Mouse (Mus musculus) forebrain, embryonic 13.5 days (tissue): ENCODE results near the gene Ptpn5. TPM values are rescaled to one million over a fixed set of nuclear protein-coding genes. Genes with fewer than 3 reads are reported as not detected.
A peak's percentile ranks its signal among the peaks of the same experiment; 100 is the strongest.

Experiments
- ATAC-seq: fragments of 200-750 bp; cut with Nextera tagmentation; 2 replicates; pipeline ENCODE4 v1.8.0; 2017
- H3K27ac ChIP-seq: fragments of 300-500 bp; sonication (generic); 2 replicates; pipeline ENCODE4 v1.5.1; 2015; ENCODE audit warnings: inconsistent platforms, mild to moderate bottlenecking, moderate library complexity
- H3K27me3 ChIP-seq: fragments of 300-500 bp; sonication (generic); 2 replicates; pipeline ENCODE4 v1.6.1; 2015; ENCODE audit warnings: mild to moderate bottlenecking, inconsistent platforms
- H3K36me3 ChIP-seq: fragments of 300-500 bp; sonication (generic); 2 replicates; pipeline ENCODE4 v1.6.1; 2015; ENCODE audit warnings: mild to moderate bottlenecking, inconsistent platforms; ENCODE audit not compliant: poor library complexity, severe bottlenecking
- H3K4me1 ChIP-seq: fragments of 300-500 bp; sonication (generic); 2 replicates; pipeline ENCODE4 v1.6.1; 2015; ENCODE audit warnings: inconsistent platforms
- H3K4me2 ChIP-seq: fragments of 300-500 bp; sonication (generic); 2 replicates; pipeline ENCODE4 v1.6.1; 2015; ENCODE audit warnings: inconsistent platforms, mild to moderate bottlenecking, moderate library complexity
- H3K4me3 ChIP-seq: fragments of 300-500 bp; sonication (generic); 2 replicates; pipeline ENCODE4 v1.5.1; 2015; ENCODE audit warnings: mild to moderate bottlenecking, inconsistent platforms
- H3K9ac ChIP-seq: fragments of 300-500 bp; sonication (generic); 2 replicates; pipeline ENCODE4 v1.6.1; 2015; ENCODE audit warnings: mild to moderate bottlenecking, inconsistent platforms
- H3K9me3 ChIP-seq: fragments of 300-500 bp; sonication (generic); replicated peaks from 2 replicates; pipeline ENCODE4 v1.6.1; 2016; ENCODE audit warnings: inconsistent platforms
- WGBS: fragments of 180-500 bp; shearing (Covaris S2); methylation state at CpG from one replicate; pipeline ENCODE4 v1.1.7; 2015; 5-methylcytosine and 5-hydroxymethylcytosine counted together
- polyA plus RNA-seq: library from polyadenylated mRNA; unstranded; fragments of >200 nt; fragmentation: Nextera tagmentation; extraction: Ambion mirVana; gene quantifications from 2 replicates; pipeline ENCODE4 v1.2.1, GENCODE M21; 2015

Gene Ptpn5
- polyA plus RNA-seq, 1 experiment from 2014 or later, result 38.8 TPM

DNA sequence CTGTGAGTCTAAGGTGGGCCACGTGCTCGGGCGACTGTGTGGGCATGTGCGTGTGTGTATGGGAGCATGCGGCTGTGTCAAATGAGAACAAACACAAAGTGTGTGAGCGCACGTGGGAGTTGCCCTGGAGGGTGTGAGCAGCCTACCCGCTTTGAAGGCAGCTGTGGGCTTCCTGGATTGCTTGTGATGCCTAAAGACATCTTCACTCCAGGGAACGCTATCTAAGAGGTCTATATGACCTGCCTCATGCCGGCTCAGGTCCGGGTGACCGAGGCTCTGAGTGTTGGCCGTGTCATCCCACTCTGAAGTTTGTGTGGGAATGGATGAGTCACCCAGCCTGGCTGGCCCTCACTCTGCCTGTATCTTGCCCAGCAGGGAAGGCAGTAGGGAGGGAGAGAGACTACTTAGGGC, 24.7 kb downstream of the Ptpn5 start:
- Histone ChIP-seq H3K9ac (no peak overlapping the region), H3K4me1 (no peaks in the 10 kb centered on the region), H3K27me3 (no peaks in the 10 kb centered on the region), H3K36me3 (no peaks in the 10 kb centered on the region), H3K9me3 (no peaks in the 10 kb centered on the region), H3K4me3 (no peak overlapping the region), H3K4me2 (no peak overlapping the region), H3K27ac (no peak overlapping the region)
- WGBS, result 93% methylated on average over 13 of the region's 13 CpGs
- ATAC-seq, result no peak

DNA sequence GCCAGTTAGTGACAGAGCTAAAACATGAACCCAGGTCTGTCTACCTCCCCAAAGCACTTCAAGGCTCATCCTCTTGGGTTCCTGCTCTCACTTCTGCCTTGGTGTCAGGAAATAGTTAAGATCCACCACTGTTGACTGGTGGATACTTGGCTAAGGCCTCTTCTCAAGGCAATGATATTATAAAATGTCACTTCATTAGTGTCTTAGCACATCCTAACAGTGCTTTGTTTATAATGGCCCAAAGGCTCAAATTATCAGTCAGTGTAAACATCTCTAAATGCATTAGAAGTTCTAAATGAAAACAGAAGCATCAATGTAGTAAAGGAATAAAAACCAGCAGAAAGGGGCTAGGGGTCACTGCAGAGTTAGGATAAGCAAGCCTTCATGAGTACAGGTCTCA, 26.5 kb downstream of the Ptpn5 start:
- Histone ChIP-seq H3K27ac (no peak overlapping the region), H3K9ac (no peak overlapping the region), H3K4me1 (no peaks in the 10 kb centered on the region), H3K36me3 (no peaks in the 10 kb centered on the region), H3K27me3 (no peaks in the 10 kb centered on the region), H3K4me2 (no peak overlapping the region), H3K4me3 (no peak overlapping the region), H3K9me3 (no peaks in the 10 kb centered on the region)
- no peak for ATAC-seq

DNA sequence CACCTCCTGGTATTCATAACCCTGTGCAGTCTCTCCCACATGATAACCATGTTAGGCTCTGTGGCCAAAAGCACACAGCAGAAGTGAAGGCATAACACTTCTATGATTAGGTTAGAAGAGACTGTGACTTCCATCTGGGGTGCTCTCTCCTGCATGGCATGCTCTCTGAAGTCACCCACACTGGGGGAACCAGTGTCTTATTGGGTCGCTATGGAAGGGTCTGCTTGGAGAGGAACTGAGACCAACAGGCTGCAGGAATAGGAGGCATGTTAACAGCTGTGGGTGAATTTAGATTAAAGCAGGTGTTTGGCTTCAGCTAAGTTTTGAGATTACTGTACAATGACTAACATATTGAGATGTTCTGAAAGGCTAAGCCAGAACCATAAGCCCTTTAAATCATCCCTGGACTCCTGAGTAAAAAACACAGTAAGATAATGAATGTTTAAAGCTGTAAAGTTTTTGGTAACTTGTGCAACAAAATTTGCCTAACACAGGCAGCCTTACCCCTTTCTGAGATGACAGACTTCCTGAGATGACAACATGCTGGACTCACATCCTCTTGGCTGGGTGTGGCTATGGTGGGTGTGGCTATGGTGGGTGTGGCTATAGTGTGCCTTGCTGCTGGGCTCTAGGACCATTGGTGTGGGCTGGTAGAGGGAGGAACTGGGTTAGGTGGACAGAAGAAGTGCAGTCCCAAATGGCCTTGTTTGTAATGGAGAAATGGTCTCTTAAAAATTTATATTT, 29.6 kb downstream of the Ptpn5 start:
- Histone ChIP-seq H3K4me2 (no peak overlapping the region), H3K36me3 (no peaks in the 10 kb centered on the region), H3K9me3 (no peaks in the 10 kb centered on the region), H3K4me3 (no peak overlapping the region), H3K4me1 (no peaks in the 10 kb centered on the region), H3K27me3 (no peaks in the 10 kb centered on the region), H3K9ac (no peak overlapping the region), H3K27ac (no peak overlapping the region)
- WGBS, result 68% methylated on average over 1 of the region's 1 CpGs
- ATAC-seq, result no peak

- Histone ChIP-seq H3K4me3 (no peak overlapping the region), H3K4me2 (no peak overlapping the region), H3K27ac (no peak overlapping the region), H3K9ac (no peak overlapping the region), H3K27me3 (no peaks in the 10 kb centered on the region), H3K36me3 (no peaks in the 10 kb centered on the region), H3K9me3 (no peaks in the 10 kb centered on the region), H3K4me1 (no peaks in the 10 kb centered on the region)
- no peak for ATAC-seq
- 82% methylated on average over 2 of the region's 2 CpGs for WGBS
These were observed 30.5 kb downstream of the Ptpn5 start for GRCm38 (mm10) chr7:47102970-47103369.

GRCm38 (mm10) chr7:47100615-47101014, 32.9 kb downstream of the Ptpn5 start:
- Histone ChIP-seq H3K27ac (no peak overlapping the region), H3K9ac (no peak overlapping the region), H3K4me3 (no peak overlapping the region), H3K4me2 (no peak overlapping the region), H3K27me3 (no peaks in the 10 kb centered on the region), H3K9me3 (no peaks in the 10 kb centered on the region), H3K4me1 (no peaks in the 10 kb centered on the region), H3K36me3 (no peaks in the 10 kb centered on the region)
- 42% methylated on average over 6 of the region's 6 CpGs for WGBS
- ATAC-seq, result no peak

- no peak for ATAC-seq
- no peak overlapping the region for H3K27ac ChIP-seq
- no peaks in the 10 kb centered on the region for H3K4me1 ChIP-seq
- no peaks in the 10 kb centered on the region for H3K27me3 ChIP-seq
- no peaks in the 10 kb centered on the region for H3K9me3 ChIP-seq
- H3K4me2 ChIP-seq, result no peak overlapping the region
- no peak overlapping the region for H3K9ac ChIP-seq
- no peaks in the 10 kb centered on the region for H3K36me3 ChIP-seq
- WGBS, result 85% methylated on average over 7 of the region's 7 CpGs
- H3K4me3 ChIP-seq, result no peak overlapping the region
These were observed 34.2 kb downstream of the Ptpn5 start for GRCm38 (mm10) chr7:47099306-47099705.

DNA sequence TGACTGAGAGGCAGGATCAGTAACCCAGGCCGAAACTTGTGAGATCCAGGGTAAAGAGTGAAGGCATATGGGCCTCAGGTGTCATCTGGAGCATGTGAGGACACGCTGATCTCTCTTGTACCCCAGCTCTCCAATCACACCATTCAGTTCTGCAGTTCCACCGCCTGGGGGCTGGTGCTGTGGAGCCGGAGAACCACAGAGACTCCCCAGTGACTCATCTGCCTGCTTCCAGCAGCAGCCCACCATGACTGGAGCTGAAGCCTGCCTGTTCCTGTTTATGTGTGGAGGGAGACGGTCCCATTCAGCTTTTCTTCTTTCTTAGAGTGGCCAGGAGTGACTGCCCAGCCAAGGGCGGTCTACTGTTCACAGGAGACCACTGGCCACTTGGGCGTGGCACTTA, 35.4 kb downstream of the Ptpn5 start:
- Histone ChIP-seq H3K9me3 (no peaks in the 10 kb centered on the region), H3K4me1 (no peaks in the 10 kb centered on the region), H3K27ac (no peak overlapping the region), H3K4me2 (no peak overlapping the region), H3K36me3 (no peaks in the 10 kb centered on the region), H3K4me3 (no peak overlapping the region), H3K27me3 (no peaks in the 10 kb centered on the region), H3K9ac (no peak overlapping the region)
- no peak for ATAC-seq
- 68% methylated on average over 7 of the region's 7 CpGs for WGBS

- no peak for ATAC-seq
- WGBS, result 84% methylated on average over 2 of the region's 2 CpGs
- Histone ChIP-seq H3K27me3 (no peaks in the 10 kb centered on the region), H3K4me1 (no peaks in the 10 kb centered on the region), H3K9ac (no peak overlapping the region), H3K36me3 (0 out of 2 replicates have a peak, but pooled peaks cover 5% of the 10 kb centered on the region), H3K9me3 (no peaks in the 10 kb centered on the region), H3K4me2 (no peak overlapping the region), H3K4me3 (no peak overlapping the region), H3K27ac (no peak overlapping the region)
These were observed 38.5 kb downstream of the Ptpn5 start for GRCm38 (mm10) chr7:47094969-47095368.

- WGBS, result 78% methylated on average over 5 of the region's 5 CpGs
- no peak for ATAC-seq
- H3K27me3 ChIP-seq, result no peaks in the 10 kb centered on the region
These were observed 39.5 kb downstream of the Ptpn5 start for GRCm38 (mm10) chr7:47093935-47094334.

GRCm38 (mm10) chr7:47085075-47085474, 48.4 kb downstream of the Ptpn5 start:
- Histone ChIP-seq H3K4me1 (no peaks in the 10 kb centered on the region), H3K9me3 (no peaks in the 10 kb centered on the region), H3K4me2 (no peak overlapping the region), H3K27ac (no peak overlapping the region), H3K36me3 (peaks cover 31% of the 10 kb centered on the region), H3K9ac (no peak overlapping the region), H3K4me3 (no peak overlapping the region), H3K27me3 (no peaks in the 10 kb centered on the region)
- ATAC-seq, result no peak
- WGBS, result 86% methylated on average over 1 of the region's 1 CpGs

More at GRCm38 (mm10) chr7:47093935-47094334, 39.5 kb downstream of the Ptpn5 start:
- Histone ChIP-seq H3K27ac (no peak overlapping the region), H3K4me3 (no peak overlapping the region), H3K4me2 (no peak overlapping the region), H3K36me3 (0 out of 2 replicates have a peak, but pooled peaks cover 5% of the 10 kb centered on the region), H3K4me1 (no peaks in the 10 kb centered on the region), H3K9me3 (no peaks in the 10 kb centered on the region), H3K9ac (no peak overlapping the region)

DNA sequence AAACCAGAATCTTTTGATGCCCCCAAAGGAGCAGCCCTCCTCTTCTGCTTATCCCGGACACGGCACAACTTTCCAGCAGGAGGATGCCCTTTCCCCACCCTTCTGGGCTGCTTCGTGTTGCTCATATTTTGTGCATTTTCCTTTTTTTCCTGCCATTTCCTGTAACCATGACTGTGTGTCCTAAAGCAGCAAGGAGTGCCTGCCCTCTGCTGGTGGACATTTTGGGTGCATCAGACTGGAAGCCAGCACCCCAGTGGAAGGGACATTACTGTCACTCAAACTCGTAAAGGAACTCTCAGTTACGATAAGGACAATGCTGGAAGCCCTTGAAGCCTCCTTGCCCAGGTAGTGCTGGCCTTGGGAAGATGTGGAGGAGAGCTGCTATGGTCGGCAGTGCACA, 52.2 kb downstream of the Ptpn5 start:
- WGBS, result 55% methylated on average over 6 of the region's 6 CpGs
- peaks cover 30% of the 10 kb centered on the region; the same call in 1 of the 2 replicates for H3K36me3 ChIP-seq

GRCm38 (mm10) chr7:47080868-47081267, 52.6 kb downstream of the Ptpn5 start:
- H3K27ac ChIP-seq, result no peak overlapping the region
- H3K4me2 ChIP-seq, result no peak overlapping the region
- no peaks in the 10 kb centered on the region for H3K27me3 ChIP-seq
- H3K9me3 ChIP-seq, result no peaks in the 10 kb centered on the region
- H3K36me3 ChIP-seq, result peaks cover 26% of the 10 kb centered on the region; the same call in 1 of the 2 replicates
- H3K9ac ChIP-seq, result no peak overlapping the region
- 56% methylated on average over 3 of the region's 3 CpGs for WGBS
- no peaks in the 10 kb centered on the region for H3K4me1 ChIP-seq
- H3K4me3 ChIP-seq, result no peak overlapping the region
- no peak for ATAC-seq

More for the DNA sequence above, 52.2 kb downstream of the Ptpn5 start:
- no peaks in the 10 kb centered on the region for H3K9me3 ChIP-seq
- H3K4me3 ChIP-seq, result no peak overlapping the region
- H3K9ac ChIP-seq, result no peak overlapping the region
- H3K4me1 ChIP-seq, result no peaks in the 10 kb centered on the region
- no peak overlapping the region for H3K4me2 ChIP-seq
- H3K27me3 ChIP-seq, result no peaks in the 10 kb centered on the region
- ATAC-seq, result 0 out of 2 replicates have a peak, but pooled peaks have one; percentile 57
- no peak overlapping the region for H3K27ac ChIP-seq

- H3K36me3 ChIP-seq, result 0 out of 2 replicates have a peak, but pooled peaks cover 6% of the 10 kb centered on the region
- H3K27ac ChIP-seq, result no peak overlapping the region
- no peaks in the 10 kb centered on the region for H3K4me1 ChIP-seq
- H3K9me3 ChIP-seq, result no peaks in the 10 kb centered on the region
- H3K4me2 ChIP-seq, result no peak overlapping the region
- H3K27me3 ChIP-seq, result no peaks in the 10 kb centered on the region
- H3K9ac ChIP-seq, result no peak overlapping the region
- WGBS, result 75% methylated on average over 8 of the region's 8 CpGs
- no peak overlapping the region for H3K4me3 ChIP-seq
- no peak for ATAC-seq
These were observed 56.0 kb downstream of the Ptpn5 start for GRCm38 (mm10) chr7:47077451-47077850.
